Mouse (Mus musculus): ENCODE data around the gene Plpp6. TPM values are rescaled to one million over a fixed set of nuclear protein-coding genes. Genes with fewer than 3 reads are reported as not detected.

Gene Plpp6
- polyA plus RNA-seq, 1 experiment from 2014 or later: 19.7 TPM

DNA sequence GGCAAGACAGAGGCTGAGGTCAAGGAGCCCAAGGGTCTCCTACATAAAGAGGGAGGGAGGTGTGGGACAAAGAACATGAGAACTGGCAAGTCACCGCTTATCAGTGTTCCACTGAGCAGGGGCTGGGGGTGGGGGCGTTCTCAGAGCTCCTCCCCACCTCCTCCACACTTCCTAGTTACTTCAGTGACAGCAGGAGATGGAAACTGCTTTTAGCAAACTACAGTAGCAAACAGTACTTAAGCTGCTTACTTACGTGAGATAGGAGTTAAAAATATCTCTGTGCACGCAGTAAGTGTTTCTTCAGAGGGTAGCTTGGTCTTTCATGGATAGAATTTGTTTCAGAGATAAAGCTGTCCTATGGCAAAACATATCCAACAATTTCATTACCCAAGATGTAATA is 36.4 kb upstream of the Plpp6 start:
- Histone ChIP-seq H3K27ac (no peak overlapping the region), H3K9me3 (replicated peaks; ENCODE audit: low read length) (no peaks in the 10 kb centered on the region), H3K36me3 (ENCODE audit: insufficient read depth, low read length) (no peaks in the 10 kb centered on the region), H3K4me3 (replicated peaks; ENCODE audit: low read depth, low read length) (no peak overlapping the region), H3K27me3 (ENCODE audit: insufficient read depth, low read length) (no peaks in the 10 kb centered on the region), H3K9ac (ENCODE audit: low read depth, low read length) (no peak overlapping the region), H3K4me2 (ENCODE audit: low read length) (no peak overlapping the region), H3K4me1 (replicated peaks; ENCODE audit: insufficient read depth, low read length) (no peaks in the 10 kb centered on the region)
- TF ChIP-seq CTCF (IDR thresholded peaks at IDR 0.05; ENCODE audit: low read depth): no peak
- DNase-seq (ENCODE audit: low spot score) (no peak), ATAC-seq (replicated peaks; ENCODE audit: low FRiP score, low read depth) (no peak)
- 44% methylated on average over 4 of the region's 4 CpGs for WGBS

DNA sequence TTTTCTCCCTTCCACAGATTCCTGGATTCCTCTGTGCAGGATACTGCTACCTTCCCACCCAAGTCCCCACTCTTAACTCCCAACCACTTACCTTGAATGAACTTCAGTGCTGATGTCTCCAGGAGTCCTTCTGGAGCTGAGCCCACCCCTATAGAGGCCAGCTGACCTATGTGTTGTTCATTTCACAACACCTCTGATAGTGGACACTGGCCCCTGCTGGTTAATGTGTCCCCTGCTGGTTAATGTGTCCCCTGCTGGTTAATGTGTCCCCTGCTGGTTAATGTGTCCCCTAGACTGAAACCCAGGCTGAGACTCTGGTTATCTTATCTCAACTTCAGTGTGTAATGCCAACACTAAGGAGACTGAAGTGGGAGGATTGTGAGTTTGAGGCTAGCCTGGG is 34.7 kb upstream of the Plpp6 start:
- H3K27ac ChIP-seq: no peak overlapping the region
- H3K4me1 ChIP-seq (replicated peaks; ENCODE audit: insufficient read depth, low read length): no peaks in the 10 kb centered on the region
- no peaks in the 10 kb centered on the region for H3K9me3 ChIP-seq (replicated peaks; ENCODE audit: low read length)
- H3K9ac ChIP-seq (ENCODE audit: low read depth, low read length): no peak overlapping the region
- DNase-seq (ENCODE audit: low spot score): peak; percentile 18
- no peak overlapping the region for H3K4me2 ChIP-seq (ENCODE audit: low read length)
- H3K36me3 ChIP-seq (ENCODE audit: insufficient read depth, low read length): no peaks in the 10 kb centered on the region
- H3K27me3 ChIP-seq (ENCODE audit: insufficient read depth, low read length): no peaks in the 10 kb centered on the region
- peak; percentile 50 for TF ChIP-seq CTCF (IDR thresholded peaks at IDR 0.05; ENCODE audit: low read depth)
- ATAC-seq (replicated peaks; ENCODE audit: low FRiP score, low read depth): peak; percentile 91
- no peak overlapping the region for H3K4me3 ChIP-seq (replicated peaks; ENCODE audit: low read depth, low read length)

- TF ChIP-seq CTCF (IDR thresholded peaks at IDR 0.05; ENCODE audit: low read depth): no peak
- H3K4me2 ChIP-seq (ENCODE audit: low read length): no peak overlapping the region
- no peak overlapping the region for H3K4me3 ChIP-seq (replicated peaks; ENCODE audit: low read depth, low read length)
- no peaks in the 10 kb centered on the region for H3K9me3 ChIP-seq (replicated peaks; ENCODE audit: low read length)
- H3K36me3 ChIP-seq (ENCODE audit: insufficient read depth, low read length): no peaks in the 10 kb centered on the region
- ATAC-seq (replicated peaks; ENCODE audit: low FRiP score, low read depth) (no peak), DNase-seq (ENCODE audit: low spot score) (no peak)
- H3K4me1 ChIP-seq (replicated peaks; ENCODE audit: insufficient read depth, low read length): no peaks in the 10 kb centered on the region
- no peak overlapping the region for H3K27ac ChIP-seq
- WGBS: 86% methylated on average over 3 of the region's 3 CpGs
- H3K9ac ChIP-seq (ENCODE audit: low read depth, low read length): no peak overlapping the region
- H3K27me3 ChIP-seq (ENCODE audit: insufficient read depth, low read length): no peaks in the 10 kb centered on the region
Measured at GRCm38 (mm10) chr19:28934897-28935296, 28.9 kb upstream of the Plpp6 start.

- no peaks in the 10 kb centered on the region for H3K9me3 ChIP-seq (replicated peaks; ENCODE audit: low read length)
- no peak overlapping the region for H3K9ac ChIP-seq (ENCODE audit: low read depth, low read length)
- no peak overlapping the region for H3K4me2 ChIP-seq (ENCODE audit: low read length)
- H3K36me3 ChIP-seq (ENCODE audit: insufficient read depth, low read length): no peaks in the 10 kb centered on the region
- WGBS: 54% methylated on average over 9 of the region's 9 CpGs
- no peak overlapping the region for H3K27ac ChIP-seq
- H3K4me1 ChIP-seq (replicated peaks; ENCODE audit: insufficient read depth, low read length): 0 out of 2 replicates have a peak, but pooled peaks cover 3% of the 10 kb centered on the region
- H3K4me3 ChIP-seq (replicated peaks; ENCODE audit: low read depth, low read length): no peak overlapping the region
- ATAC-seq (replicated peaks; ENCODE audit: low FRiP score, low read depth) (no peak), DNase-seq (ENCODE audit: low spot score) (peak; percentile 52)
- TF ChIP-seq CTCF (IDR thresholded peaks at IDR 0.05; ENCODE audit: low read depth): no peak
- H3K27me3 ChIP-seq (ENCODE audit: insufficient read depth, low read length): no peaks in the 10 kb centered on the region
Measured at GRCm38 (mm10) chr19:28940135-28940874, 23.4 kb upstream of the Plpp6 start.

- DNase-seq (ENCODE audit: low spot score): no peak
- H3K27me3 ChIP-seq (ENCODE audit: insufficient read depth, low read length): no peaks in the 10 kb centered on the region
- no peak overlapping the region for H3K4me3 ChIP-seq (replicated peaks; ENCODE audit: low read depth, low read length)
- no peak overlapping the region for H3K4me2 ChIP-seq (ENCODE audit: low read length)
- no peak for ATAC-seq (replicated peaks; ENCODE audit: low FRiP score, low read depth)
- WGBS: 73% methylated on average over 4 of the region's 4 CpGs
- H3K27ac ChIP-seq: no peak overlapping the region
- H3K4me1 ChIP-seq (replicated peaks; ENCODE audit: insufficient read depth, low read length): 0 out of 2 replicates have a peak, but pooled peaks cover 3% of the 10 kb centered on the region
- H3K9ac ChIP-seq (ENCODE audit: low read depth, low read length): no peak overlapping the region
- no peaks in the 10 kb centered on the region for H3K36me3 ChIP-seq (ENCODE audit: insufficient read depth, low read length)
- no peaks in the 10 kb centered on the region for H3K9me3 ChIP-seq (replicated peaks; ENCODE audit: low read length)
- TF ChIP-seq CTCF (IDR thresholded peaks at IDR 0.05; ENCODE audit: low read depth): no peak
Measured at GRCm38 (mm10) chr19:28941271-28941670, 22.5 kb upstream of the Plpp6 start.

DNA sequence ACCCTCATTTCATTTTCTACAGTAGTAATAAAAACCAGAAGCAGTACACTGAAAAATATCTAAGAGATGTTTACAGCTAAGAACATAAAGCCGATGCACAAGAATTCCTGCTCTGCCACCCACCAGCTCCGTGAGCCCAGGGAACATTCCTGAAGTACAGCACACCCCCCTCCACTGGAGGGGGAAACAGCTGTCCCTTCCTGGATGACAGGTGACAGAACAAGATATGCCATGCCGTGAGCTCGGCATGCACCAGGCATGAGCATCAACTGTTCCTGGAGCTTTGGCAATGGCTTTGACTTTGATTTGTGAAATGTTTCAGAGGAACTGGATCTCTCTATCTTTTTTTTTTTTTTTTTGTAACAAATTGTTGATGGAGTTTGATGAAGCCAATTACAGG is 17.0 kb upstream of the Plpp6 start:
- no peak overlapping the region for H3K27ac ChIP-seq
- no peak overlapping the region for H3K4me2 ChIP-seq (ENCODE audit: low read length)
- no peak for ATAC-seq (replicated peaks; ENCODE audit: low FRiP score, low read depth)
- 28% methylated on average over 4 of the region's 4 CpGs for WGBS
- no peaks in the 10 kb centered on the region for H3K27me3 ChIP-seq (ENCODE audit: insufficient read depth, low read length)
- no peaks in the 10 kb centered on the region for H3K4me1 ChIP-seq (replicated peaks; ENCODE audit: insufficient read depth, low read length)
- no peaks in the 10 kb centered on the region for H3K9me3 ChIP-seq (replicated peaks; ENCODE audit: low read length)
- no peaks in the 10 kb centered on the region for H3K36me3 ChIP-seq (ENCODE audit: insufficient read depth, low read length)
- no peak overlapping the region for H3K9ac ChIP-seq (ENCODE audit: low read depth, low read length)
- no peak overlapping the region for H3K4me3 ChIP-seq (replicated peaks; ENCODE audit: low read depth, low read length)
- DNase-seq (ENCODE audit: low spot score): no peak
- 0 out of 2 replicates have a peak, but pooled peaks have one; percentile 2 for TF ChIP-seq CTCF (IDR thresholded peaks at IDR 0.05; ENCODE audit: low read depth)

DNA sequence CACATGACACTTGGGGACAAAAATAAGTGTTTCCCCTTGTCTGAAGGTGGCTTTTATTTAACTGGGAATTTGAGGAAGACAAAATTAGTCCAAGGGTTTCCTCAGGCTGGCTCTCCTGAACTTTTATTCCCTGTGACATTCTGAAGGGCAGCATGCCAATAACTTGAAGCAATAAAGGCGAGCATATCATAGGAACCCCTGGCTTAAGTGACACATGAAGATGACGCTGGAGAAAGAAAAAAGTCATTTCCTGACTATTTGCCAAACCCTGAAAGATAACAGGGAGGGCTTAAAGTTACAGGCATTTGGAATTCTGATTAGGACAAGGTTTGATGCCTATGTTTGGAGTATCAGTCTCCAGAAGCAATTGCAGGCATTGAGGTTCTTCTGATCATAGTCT is 16.4 kb upstream of the Plpp6 start:
- 48% methylated on average over 2 of the region's 2 CpGs for WGBS
- Histone ChIP-seq H3K4me1 (replicated peaks; ENCODE audit: insufficient read depth, low read length) (no peaks in the 10 kb centered on the region), H3K4me3 (replicated peaks; ENCODE audit: low read depth, low read length) (no peak overlapping the region), H3K36me3 (ENCODE audit: insufficient read depth, low read length) (no peaks in the 10 kb centered on the region), H3K9me3 (replicated peaks; ENCODE audit: low read length) (no peaks in the 10 kb centered on the region), H3K9ac (ENCODE audit: low read depth, low read length) (no peak overlapping the region), H3K27ac (no peak overlapping the region), H3K27me3 (ENCODE audit: insufficient read depth, low read length) (no peaks in the 10 kb centered on the region), H3K4me2 (ENCODE audit: low read length) (no peak overlapping the region)
- no peak for DNase-seq (ENCODE audit: low spot score)
- no peak for TF ChIP-seq CTCF (IDR thresholded peaks at IDR 0.05; ENCODE audit: low read depth)
- no peak for ATAC-seq (replicated peaks; ENCODE audit: low FRiP score, low read depth)
